Mouse (Mus musculus): ENCODE measurements around the gene Gm49403.

GRCm38 (mm10) chr19:8839103-8839907 is 44.4 kb upstream of the Gm49403 start, which contains the start of gene Gng3:
- TF ChIP-seq POLR2A (IDR thresholded peaks at IDR 0.05; ENCODE audit: extremely low read depth, insufficient read depth, low read length) (no peak), CTCF (IDR thresholded peaks at IDR 0.05; ENCODE audit: low read depth, low read length) (no peak)
